Mouse (Mus musculus) urinary bladder, adult 18-20 months (tissue): ENCODE results near the gene Pycr2.
A peak's percentile ranks its signal among the peaks of the same experiment; 100 is the strongest.

Experiments used
- DNase-seq, 2 experiments: peaks; one replicate each; pipeline ENCODE4 v3.0.0; 2022; ENCODE audit warnings: low spot score in 2 of 2, mixed read lengths in 2 of 2

Pycr2 gene

DNA sequence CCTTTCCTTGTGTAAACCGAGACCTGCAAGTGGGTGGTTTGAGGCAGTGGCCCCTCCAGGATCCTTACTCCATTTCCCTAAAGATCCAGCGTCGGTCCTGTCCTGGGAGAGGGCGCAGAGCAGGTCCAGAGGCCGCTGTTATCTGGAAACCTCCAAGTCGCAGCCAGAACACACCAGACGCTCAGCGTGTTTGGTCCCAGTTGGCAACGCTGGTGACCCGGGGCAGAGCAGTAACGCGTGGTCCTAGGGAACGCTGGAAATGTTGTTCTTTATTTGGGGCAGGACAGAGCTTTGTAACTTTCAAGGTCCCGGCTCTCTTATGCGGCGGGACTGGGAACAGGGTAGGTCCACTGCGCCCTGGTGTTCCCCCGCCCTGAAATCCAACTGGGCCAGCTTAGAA is 37.6 kb downstream of the Pycr2 start:
- DNase-seq: peak in 1 of 2 experiments; percentile 35

DNA sequence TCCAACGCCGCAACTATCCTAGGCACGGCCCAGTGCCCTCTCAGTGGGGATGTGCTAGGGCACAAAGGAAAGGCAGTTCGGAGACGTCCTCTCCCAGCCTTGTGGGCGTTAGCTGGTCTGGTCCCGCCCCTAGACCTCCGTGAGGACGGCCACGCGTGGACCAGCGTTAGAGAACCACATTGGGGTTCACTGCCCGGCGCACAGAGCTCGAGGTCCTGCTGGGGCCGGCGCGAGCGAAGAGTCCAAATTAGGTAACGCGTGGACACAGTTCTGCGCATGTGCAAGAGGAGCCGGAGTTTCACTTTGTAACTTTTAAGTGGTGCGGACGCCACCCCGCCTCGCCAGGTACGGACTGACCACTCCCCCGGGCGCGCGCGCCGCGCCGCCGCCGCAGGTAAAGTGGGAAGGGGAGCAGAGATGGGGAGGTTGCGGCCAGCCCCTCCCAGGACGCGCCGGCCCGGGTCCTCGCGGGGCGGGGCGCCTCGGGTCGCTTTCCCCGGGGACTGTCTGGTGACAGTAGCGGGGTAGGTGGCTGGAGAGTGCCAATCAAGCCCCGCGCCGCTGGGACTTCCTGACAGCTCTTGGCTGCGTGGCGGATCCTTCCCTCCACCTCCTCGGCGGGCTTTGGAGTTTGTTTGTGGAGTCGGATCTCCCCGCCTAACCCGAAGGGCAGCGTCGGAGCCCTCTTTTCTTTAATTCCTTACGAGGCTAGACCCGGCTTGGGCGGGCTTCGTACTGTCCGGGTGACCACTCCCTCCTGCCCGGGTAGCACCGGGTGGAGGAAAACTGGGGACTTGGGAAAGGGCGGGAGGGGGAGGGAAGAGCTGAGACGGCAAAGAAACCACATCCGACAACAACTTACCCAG is 38.3 kb downstream of the Pycr2 start, which contains the start of gene Tmem63a:
Tmem63a (plus strand) TSS at position 179 of the 866 bp plus-strand sequence.
- DNase-seq: peak; percentile 75 to 79

DNA sequence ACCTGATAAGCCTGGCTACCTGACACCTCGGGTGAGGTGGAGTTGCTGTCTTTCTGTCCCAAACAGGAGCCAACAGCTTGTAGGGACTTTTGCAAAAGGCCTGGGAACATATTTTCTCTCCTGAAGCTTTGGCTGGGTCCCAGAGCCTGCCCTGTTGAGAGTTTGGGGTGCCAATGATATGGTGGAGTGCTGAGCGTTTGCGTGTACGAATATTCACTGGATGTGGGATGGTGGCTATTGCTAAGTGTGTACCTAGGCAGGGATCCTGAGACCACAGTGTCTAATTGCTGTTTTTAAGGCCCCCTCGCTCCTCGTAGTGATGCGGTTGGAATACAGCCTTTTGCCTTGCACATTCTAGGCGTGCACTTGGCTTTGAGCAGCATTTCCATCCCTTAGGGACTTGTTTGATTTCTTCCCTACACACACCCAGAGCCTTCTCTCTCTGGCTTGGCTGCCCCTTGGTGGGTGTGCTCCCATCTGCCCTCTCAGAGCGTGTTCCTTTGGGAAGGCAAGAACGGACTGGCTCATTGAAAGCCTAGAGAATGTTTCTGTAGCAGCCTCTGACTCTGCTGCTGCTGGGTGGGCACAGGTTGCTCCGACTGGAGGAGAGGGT is 39.0 kb downstream of the Pycr2 start:
- peak in 1 of 2 experiments; percentile 23 for DNase-seq

DNA sequence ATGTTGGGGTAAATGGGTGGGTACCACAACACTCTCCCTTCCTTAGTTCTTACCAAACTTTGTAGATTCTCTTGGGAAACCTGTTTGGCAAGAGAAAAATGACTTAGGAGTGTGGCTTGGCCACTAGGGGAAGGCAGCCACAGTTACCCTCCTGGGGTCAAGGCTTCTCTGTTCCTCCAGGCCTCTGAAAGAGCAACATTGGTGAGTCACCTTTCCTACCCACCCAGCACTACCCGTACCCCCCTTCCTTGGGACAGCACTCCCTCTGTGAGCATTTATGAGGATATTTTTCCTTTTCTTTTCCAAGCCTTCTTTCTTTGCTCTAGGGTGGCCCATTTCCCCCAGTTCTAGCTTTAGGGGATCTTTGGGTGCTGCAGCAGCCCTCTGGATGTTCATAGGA is 39.8 kb downstream of the Pycr2 start:
- DNase-seq: no peak

DNA sequence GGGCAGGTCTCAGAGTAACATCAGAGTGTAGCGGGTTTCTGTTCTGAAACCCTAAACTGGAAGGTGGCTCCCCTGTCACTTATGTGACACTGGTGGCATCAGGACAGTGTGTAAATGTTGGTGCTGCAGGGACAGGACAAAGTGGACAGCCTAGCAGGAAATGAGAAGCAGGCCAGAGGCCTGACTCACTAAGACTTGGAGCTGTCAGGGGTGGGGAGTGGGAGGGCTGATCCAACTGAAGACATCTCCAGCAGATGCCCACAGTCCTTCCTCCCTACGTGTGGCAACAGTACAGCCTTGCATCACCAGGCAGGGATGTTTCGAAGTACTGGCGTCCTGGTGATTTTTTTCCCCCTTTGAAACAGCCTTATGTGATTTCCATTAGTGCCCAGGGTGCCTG is 40.5 kb downstream of the Pycr2 start:
- no peak for DNase-seq

DNA sequence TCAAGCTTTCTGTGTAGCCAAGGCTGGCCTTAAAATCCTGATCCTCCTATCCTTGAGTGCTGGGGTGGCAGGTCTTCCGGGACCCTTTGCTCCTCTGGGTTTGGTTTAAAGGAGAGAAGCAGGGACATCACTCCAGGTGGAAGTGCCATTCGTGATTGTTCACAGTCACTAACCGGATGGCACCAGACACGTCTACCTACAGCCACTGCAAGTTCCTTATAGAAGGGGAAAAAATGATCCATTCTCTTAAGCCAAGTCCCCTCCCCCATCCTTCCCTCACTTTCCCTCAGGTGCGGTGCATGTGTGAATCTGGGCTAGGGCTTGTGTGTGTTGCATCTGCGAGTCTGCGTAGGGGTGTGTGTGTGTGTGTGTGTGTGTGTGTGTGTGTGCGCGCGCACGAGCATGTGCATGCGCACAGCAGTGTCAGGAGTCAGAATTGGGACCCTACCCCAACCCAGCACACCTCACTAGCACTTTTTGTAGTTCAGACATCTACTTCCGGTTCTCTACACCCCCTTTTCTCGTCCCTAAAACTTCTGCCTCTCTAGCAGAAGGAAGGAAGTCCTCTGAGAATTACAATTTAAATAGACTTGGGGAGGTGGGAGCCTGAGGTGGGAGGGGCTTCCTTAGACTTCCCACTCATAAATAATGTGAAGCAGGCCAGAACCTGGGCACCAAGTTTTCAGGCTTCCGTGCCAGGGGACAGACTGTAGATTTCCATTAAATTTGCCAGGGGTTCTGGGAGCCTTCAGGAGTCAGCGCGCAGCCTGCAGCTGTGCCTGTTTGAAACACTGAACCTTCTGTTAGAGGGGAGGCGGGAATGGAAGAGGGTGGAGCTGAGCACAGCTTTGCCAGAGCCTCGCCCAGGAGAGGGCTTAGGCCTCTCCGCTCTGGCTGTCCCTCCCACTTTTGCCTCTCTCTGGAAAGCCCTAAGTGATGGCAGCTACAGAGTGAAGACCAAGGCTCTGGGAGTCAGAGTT is 41.2 kb downstream of the Pycr2 start:
- DNase-seq: peak; percentile 28 to 64

DNA sequence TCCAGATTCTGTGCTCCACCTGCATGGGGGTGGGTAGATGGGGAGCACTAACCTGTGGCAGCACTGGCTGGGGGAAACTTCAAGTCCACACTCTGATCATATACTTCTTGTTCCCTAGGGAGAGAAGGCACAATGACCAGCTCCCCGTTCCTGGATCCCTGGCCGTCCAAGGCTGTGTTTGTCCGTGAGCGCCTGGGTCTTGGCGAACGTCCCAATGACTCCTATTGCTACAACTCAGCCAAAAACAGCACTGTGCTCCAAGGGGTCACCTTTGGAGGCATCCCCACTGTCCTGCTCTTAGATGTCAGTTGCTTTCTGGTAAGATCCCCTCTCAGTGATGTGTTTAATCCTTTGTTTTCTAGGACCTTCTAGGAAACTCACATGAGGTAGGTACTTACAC is 42.4 kb downstream of the Pycr2 start:
- DNase-seq: no peak

DNA sequence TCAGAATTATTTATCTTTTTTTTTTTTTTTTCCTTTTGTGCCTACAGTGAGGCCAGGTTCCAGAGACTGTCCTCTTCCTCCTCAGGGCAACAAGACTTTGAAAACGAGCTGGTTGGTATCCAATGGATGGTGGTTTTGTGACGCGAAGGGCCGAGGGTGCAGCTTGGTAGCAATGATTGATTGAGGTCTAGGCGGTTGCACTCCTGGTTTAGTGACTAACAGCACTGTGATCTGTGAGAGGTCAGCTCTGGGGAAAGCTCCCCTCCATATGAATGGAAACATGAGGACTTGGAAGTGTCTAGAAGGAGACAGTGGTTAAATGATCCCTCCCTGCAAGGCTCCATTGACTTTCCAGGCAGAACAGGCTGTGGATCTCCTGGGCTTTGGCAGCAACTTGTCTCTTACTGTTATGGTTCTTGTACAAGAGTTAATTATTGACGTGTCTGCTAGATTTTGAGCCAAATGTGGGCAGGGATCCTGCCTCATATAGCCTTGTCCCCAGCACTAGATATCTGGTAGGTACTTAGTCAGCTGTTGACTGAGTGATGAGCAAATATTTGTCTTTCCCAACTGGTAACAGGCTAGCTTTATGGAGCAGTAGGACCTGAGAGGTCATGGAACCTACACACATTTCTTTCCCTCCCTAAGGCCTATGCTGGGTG is 48.1 kb downstream of the Pycr2 start:
- DNase-seq: no peak

DNA sequence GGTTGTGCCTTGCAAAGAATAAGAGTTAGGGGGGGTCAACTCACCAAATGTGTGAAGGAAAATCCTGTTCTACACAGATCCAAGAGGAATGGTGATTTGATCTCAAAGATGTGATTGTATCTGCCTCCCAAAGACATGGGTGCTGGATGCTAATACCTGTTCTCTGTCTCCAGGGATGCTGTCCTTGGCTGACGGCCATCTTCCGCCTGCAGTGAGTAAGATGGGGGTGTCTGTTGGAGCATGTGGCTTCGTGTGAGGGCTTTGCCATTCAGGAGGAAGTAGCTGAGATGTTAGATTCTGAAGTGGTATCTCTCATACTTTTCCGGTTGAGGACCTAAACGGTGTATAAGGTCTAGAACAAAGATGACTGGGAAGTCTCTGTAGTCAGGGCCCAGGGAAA is 48.7 kb downstream of the Pycr2 start:
- peak in 1 of 2 experiments; percentile 25 for DNase-seq

DNA sequence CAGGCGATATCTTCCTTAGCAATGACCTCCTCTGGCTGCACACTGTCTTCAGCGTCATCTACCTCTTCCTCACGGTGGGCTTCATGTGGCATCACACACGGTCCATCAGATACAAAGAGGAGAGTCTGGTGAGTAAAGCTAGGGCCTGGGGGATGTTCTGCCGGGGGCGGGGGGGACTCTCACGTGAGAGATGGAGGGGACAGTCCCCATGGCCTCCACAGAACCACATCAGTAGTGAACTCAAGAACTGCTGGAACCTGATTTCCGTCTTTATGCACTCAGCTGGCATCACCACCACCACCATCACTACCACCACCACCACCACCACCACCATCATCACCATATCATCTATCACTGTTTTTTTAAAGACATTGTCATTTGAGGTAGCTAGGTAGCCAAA is 52.3 kb downstream of the Pycr2 start:
- no peak for DNase-seq

DNA sequence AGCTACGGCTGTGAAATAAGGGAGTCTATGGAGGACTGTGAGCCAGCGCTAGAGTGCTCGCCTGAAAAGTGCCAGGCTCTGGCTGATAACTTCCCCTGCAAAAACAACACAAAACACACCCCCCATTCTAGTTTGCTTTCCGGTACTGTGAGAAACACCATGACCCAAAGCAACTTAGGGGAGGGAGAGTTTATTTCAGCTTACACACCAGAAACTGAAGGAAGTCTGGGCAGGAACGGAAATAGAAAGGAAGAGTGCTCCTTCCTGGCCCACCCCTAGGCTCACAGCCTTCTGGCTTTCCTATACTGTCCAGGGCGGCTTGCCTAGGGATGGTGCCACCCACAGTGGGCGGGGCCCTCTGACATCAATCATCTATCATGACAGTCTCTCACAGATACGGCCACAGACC is 52.9 kb downstream of the Pycr2 start:
- DNase-seq: no peak
